Comparison of ENCODE assay signal across 11 mouse cellular contexts in genomic region chrX:69364198-69364597, GRCm38 (mm10). TPM values are rescaled to one million over a fixed set of nuclear protein-coding genes. Genes with fewer than 3 reads are reported as not detected.
A peak's percentile ranks its signal among the peaks of the same experiment; 100 is the strongest.
DNase-seq lines count a peak whose midpoint lies in the region; ATAC-seq and TF ChIP-seq lines count a peak whose summit lies in the region.
"Had no signal": no experiment of that assay in that cellular context is flagged by ENCODE, and none has a peak within 500 bp of the region (broad histone marks: within the 10 kb centered on the region; RNA-seq: fewer than 3 reads in every experiment).

No protein-coding gene starts in this region.

- H3K4me2 ChIP-seq in kidney, embryonic 14.5 days (replicated peaks; ENCODE audit: low read depth, low read length) = no peak overlapping the region
- peak overlapping the region; percentile 44 for H3K4me2 ChIP-seq in midbrain, embryonic 14.5 days (ENCODE audit: low read length)

- no peak overlapping the region for H3K4me3 ChIP-seq in kidney, adult 2 months (ENCODE audit: insufficient read depth, low read depth, low read length)
- no peak overlapping the region for H3K4me3 ChIP-seq in kidney, embryonic 14.5 days (ENCODE audit: low read length)
- H3K4me3 ChIP-seq in midbrain, embryonic 14.5 days (replicated peaks; ENCODE audit: low read depth, low read length) = no peak overlapping the region

- TF ChIP-seq POLR2A in kidney, adult 2 months (IDR thresholded peaks at IDR 0.05; ENCODE audit: low read depth, low read length) = no peak

- H3K27me3 ChIP-seq in kidney, adult 2 months (replicated peaks; ENCODE audit: control insufficient read depth, insufficient read depth, low read length) = no peaks in the 10 kb centered on the region
- peaks cover 5% of the 10 kb centered on the region; the same call in 1 of the 2 replicates for H3K27me3 ChIP-seq in kidney, embryonic 14.5 days (ENCODE audit: control insufficient read depth, insufficient read depth, low read length)
- H3K27me3 ChIP-seq in midbrain, embryonic 14.5 days (ENCODE audit: control insufficient read depth, insufficient read depth, low read length) = no peaks in the 10 kb centered on the region
- H3K27me3 ChIP-seq: CH12.LX had no signal

- no peak overlapping the region for H3K27ac ChIP-seq in kidney, adult 2 months (ENCODE audit: insufficient read depth, low read depth, low read length)
- no peak overlapping the region for H3K27ac ChIP-seq in kidney, embryonic 14.5 days (ENCODE audit: low read depth, low read length)
- no peak overlapping the region for H3K27ac ChIP-seq in midbrain, embryonic 14.5 days (replicated peaks; ENCODE audit: low read depth, low read length)

- no peaks in the 10 kb centered on the region for H3K4me1 ChIP-seq in kidney, adult 2 months (ENCODE audit: control insufficient read depth, insufficient read depth, low read length)
- no peaks in the 10 kb centered on the region for H3K4me1 ChIP-seq in kidney, embryonic 14.5 days (ENCODE audit: control insufficient read depth, insufficient read depth, low read length)
- H3K4me1 ChIP-seq in midbrain, embryonic 14.5 days (ENCODE audit: control insufficient read depth, insufficient read depth, low read length) = no peaks in the 10 kb centered on the region

- peak; percentile 1 for DNase-seq in kidney, adult 2 months
- peak; percentile 65 for DNase-seq in embryo, embryonic 11 days
- peak; percentile 66 for DNase-seq in forelimb bud, embryonic 11.5 days (ENCODE audit: low read depth, low spot score)
- no peak for DNase-seq in midbrain, embryonic 14.5 days
- DNase-seq in left cerebral cortex, postnatal 25 days (ENCODE audit: low spot score in 2 of 2) = no peak
- no peak for DNase-seq in layer of hippocampus, adult 18-20 months (ENCODE audit: low spot score in 2 of 2)
- no peak for DNase-seq in cerebellum, postnatal 36 days
- DNase-seq: cerebellum, adult 11 months; heart, postnatal 36 days had no signal

- intact Hi-C loops in left cerebral cortex, postnatal 25 days (cut with DNase I) = loop anchor here (10.0 kb wide), 1 partner anchor 801 kb away; no protein-coding TSS in a partner anchor

- no peak for TF ChIP-seq CTCF in kidney, adult 2 months (conservative IDR thresholded peaks at IDR 0.05; ENCODE audit: insufficient read depth, insufficient read length, low read depth, low read length)

- no peaks in the 10 kb centered on the region for H3K36me3 ChIP-seq in kidney, adult 2 months (ENCODE audit: control insufficient read depth, insufficient read depth, low read length)
- no peaks in the 10 kb centered on the region for H3K36me3 ChIP-seq in kidney, embryonic 14.5 days (ENCODE audit: control insufficient read depth, insufficient read depth, low read length)
- no peaks in the 10 kb centered on the region for H3K36me3 ChIP-seq in midbrain, embryonic 14.5 days (ENCODE audit: control insufficient read depth, insufficient read depth, low read length)

- no peaks in the 10 kb centered on the region for H3K9me3 ChIP-seq in kidney, embryonic 14.5 days (ENCODE audit: control insufficient read depth, low read length)
- H3K9me3 ChIP-seq in midbrain, embryonic 14.5 days (ENCODE audit: control insufficient read depth, low read length) = no peaks in the 10 kb centered on the region

- no peak overlapping the region for H3K9ac ChIP-seq in kidney, embryonic 14.5 days (ENCODE audit: low read depth, low read length)
- H3K9ac ChIP-seq in midbrain, embryonic 14.5 days (replicated peaks; ENCODE audit: low read length) = no peak overlapping the region

- 6% methylated on average over 2 of the region's 2 CpGs for WGBS in kidney, adult 2 months
- WGBS in kidney, embryonic 14.5 days = 11% methylated on average over 2 of the region's 2 CpGs
- 2% methylated on average over 2 of the region's 2 CpGs for WGBS in midbrain, embryonic 14.5 days

- ATAC-seq in kidney, embryonic 14.5 days (ENCODE audit: low FRiP score, low TSS enrichment) = no peak
- no peak for ATAC-seq in midbrain, embryonic 14.5 days (ENCODE audit: low FRiP score, low TSS enrichment)

RNA-seq across cellular contexts. Expression of gene Aff2, which starts 4.1 kb away (rescaled TPM):
- 0.09 and 0.12 TPM in 2 replicates for polyA plus RNA-seq in kidney, adult 2 months (2012; rRNA removed)
- polyA plus RNA-seq in kidney, embryonic 14.5 days (2014; fragmentation: Nextera tagmentation; extraction: Ambion mirVana) = 2.5 and 3.3 TPM in 2 replicates
- 18.8 and 20.7 TPM in 2 replicates for polyA plus RNA-seq in midbrain, embryonic 14.5 days (2014; fragmentation: Nextera tagmentation; extraction: Ambion mirVana)
- total RNA-seq in left cerebral cortex, postnatal 25 days (2021) = 10 to 100 TPM; 22.0 to 23.1 TPM
- total RNA-seq in layer of hippocampus, adult 18-20 months (2021) = 10 to 100 TPM; 20.5 to 21.2 TPM
- total RNA-seq: CH12.LX had no signal

Comparison
In these comparisons a context has a peak if more than half of its experiments do, and no peak if none do; other contexts are left out.
1. DNase-seq: peak in kidney, adult 2 months (single experiment), embryo, embryonic 11 days (single experiment) and forelimb bud, embryonic 11.5 days (single experiment); none in midbrain, embryonic 14.5 days (single experiment), left cerebral cortex, postnatal 25 days (0 of 2), layer of hippocampus, adult 18-20 months (0 of 2) and cerebellum, postnatal 36 days (0 of 2).